In the genomic region with DNA sequence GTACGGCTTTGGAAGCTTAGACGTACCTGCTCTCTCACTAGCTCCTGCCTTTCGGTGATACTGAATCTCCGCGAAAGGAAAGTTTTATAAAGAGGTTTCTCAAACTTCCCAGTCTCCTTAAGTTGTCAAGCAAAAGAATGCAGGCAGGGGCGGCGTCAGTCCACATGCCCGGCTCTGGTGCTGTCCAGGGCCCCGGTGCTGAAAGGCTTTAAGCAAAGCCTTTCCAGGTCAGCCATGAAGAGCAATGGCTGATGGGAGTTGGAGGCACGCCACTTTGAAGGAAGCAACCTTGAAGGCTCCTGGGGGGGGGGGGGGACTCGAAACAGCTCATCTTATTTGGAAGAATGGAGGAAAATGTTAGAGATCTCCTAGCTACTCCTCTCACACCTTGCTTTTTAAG, we compare ENCODE assay signal across 9 mouse cellular contexts. TPM values are rescaled to one million over a fixed set of nuclear protein-coding genes. Genes with fewer than 3 reads are reported as not detected.
DNase-seq lines count a peak whose midpoint lies in the region; ATAC-seq lines count a peak whose summit lies in the region.
"Had no signal": no experiment of that assay in that cellular context is flagged by ENCODE, and none has a peak within 500 bp of the region (broad histone marks: within the 10 kb centered on the region; RNA-seq: fewer than 3 reads in every experiment).

No protein-coding gene starts in this region.

- peaks cover 9% of the 10 kb centered on the region; the same call in 1 of the 2 replicates for H3K4me1 ChIP-seq in midbrain, embryonic 11.5 days (ENCODE audit: control insufficient read depth, insufficient read depth, low read length)
- H3K4me1 ChIP-seq in midbrain, embryonic 13.5 days (replicated peaks): peaks cover 15% of the 10 kb centered on the region
- H3K4me1 ChIP-seq: liver, embryonic 15.5 days had no signal

- WGBS in midbrain, embryonic 11.5 days: 20% methylated on average over 10 of the region's 11 CpGs
- 18% methylated on average over 11 of the region's 11 CpGs for WGBS in midbrain, embryonic 13.5 days

- no peaks in the 10 kb centered on the region for H3K9me3 ChIP-seq in midbrain, embryonic 11.5 days (ENCODE audit: control insufficient read depth, low read length)
- no peaks in the 10 kb centered on the region for H3K9me3 ChIP-seq in midbrain, embryonic 13.5 days
- H3K9me3 ChIP-seq: liver, embryonic 15.5 days had no signal

- H3K27ac ChIP-seq in midbrain, embryonic 11.5 days (ENCODE audit: low read depth, low read length): no peak overlapping the region
- H3K27ac ChIP-seq in midbrain, embryonic 13.5 days: no peak overlapping the region
- H3K27ac ChIP-seq: liver, embryonic 15.5 days had no signal

- H3K27me3 ChIP-seq in midbrain, embryonic 11.5 days (ENCODE audit: control insufficient read depth, insufficient read depth, low read length): no peaks in the 10 kb centered on the region
- H3K27me3 ChIP-seq in midbrain, embryonic 13.5 days: no peaks in the 10 kb centered on the region
- H3K27me3 ChIP-seq: liver, embryonic 15.5 days had no signal

- H3K4me3 ChIP-seq in midbrain, embryonic 11.5 days (ENCODE audit: low read depth, low read length): no peak overlapping the region
- H3K4me3 ChIP-seq in midbrain, embryonic 13.5 days (replicated peaks): no peak overlapping the region
- H3K4me3 ChIP-seq: liver, embryonic 15.5 days had no signal

- no peaks in the 10 kb centered on the region for H3K36me3 ChIP-seq in midbrain, embryonic 11.5 days (ENCODE audit: control insufficient read depth, insufficient read depth, low read length)
- no peaks in the 10 kb centered on the region for H3K36me3 ChIP-seq in midbrain, embryonic 13.5 days
- H3K36me3 ChIP-seq: liver, embryonic 15.5 days had no signal

- no peak overlapping the region for H3K9ac ChIP-seq in midbrain, embryonic 11.5 days (ENCODE audit: low read length)
- no peak overlapping the region for H3K9ac ChIP-seq in midbrain, embryonic 13.5 days (replicated peaks)
- H3K9ac ChIP-seq: liver, embryonic 15.5 days had no signal

- DNase-seq in cerebellum, postnatal 10 days: peak; percentile 57 to 61
- no peak for DNase-seq in cerebellum, adult 18-20 months
- peak; percentile 94 for DNase-seq in midbrain, embryonic 11.5 days (ENCODE audit: low spot score, missing footprints)
- DNase-seq in forelimb bud, embryonic 11.5 days (ENCODE audit: low read depth, low spot score): peak; percentile 77
- peak; percentile 52 for DNase-seq in ovary, postnatal 36 days (ENCODE audit: low spot score)
- DNase-seq in left cerebral cortex, adult 11 months (ENCODE audit: low spot score): no peak
- no peak for DNase-seq in spleen, adult 18-20 months

- ATAC-seq in midbrain, embryonic 11.5 days (ENCODE audit: low FRiP score): no peak
- ATAC-seq in midbrain, embryonic 13.5 days: no peak

- H3K4me2 ChIP-seq in midbrain, embryonic 11.5 days: no peak overlapping the region
- H3K4me2 ChIP-seq in midbrain, embryonic 13.5 days (replicated peaks): no peak overlapping the region
- H3K4me2 ChIP-seq: liver, embryonic 15.5 days had no signal

RNA-seq across cellular contexts. Expression of a gene that starts 34.3 kb away (rescaled TPM):
- polyA plus RNA-seq in midbrain, embryonic 11.5 days (2014; fragmentation: Nextera tagmentation; extraction: Ambion mirVana): 3.3 and 4.4 TPM in 2 replicates
- polyA plus RNA-seq in midbrain, embryonic 13.5 days (2015; fragmentation: Nextera tagmentation; extraction: Ambion mirVana): 14.8 and 18.9 TPM in 2 replicates

Comparison
In these comparisons a context has a peak if more than half of its experiments do, and no peak if none do; other contexts are left out.
1. DNase-seq: peak in cerebellum, postnatal 10 days (2 of 2), midbrain, embryonic 11.5 days (single experiment), forelimb bud, embryonic 11.5 days (single experiment) and ovary, postnatal 36 days (single experiment); none in cerebellum, adult 18-20 months (0 of 2), left cerebral cortex, adult 11 months (single experiment) and spleen, adult 18-20 months (0 of 2).